In genomic region chr7:64164997-64165396, GRCm38 (mm10) we compare ENCODE assay signal across 8 mouse cellular contexts. TPM values are rescaled to one million over a fixed set of nuclear protein-coding genes. Genes with fewer than 3 reads are reported as not detected.
DNase-seq lines count a peak whose midpoint lies in the region; ATAC-seq and TF ChIP-seq lines count a peak whose summit lies in the region.

No protein-coding gene starts in this region.

- H3K79me2 ChIP-seq in liver, adult 2 months (ENCODE audit: control insufficient read depth, insufficient read depth, low read length) = no peaks in the 10 kb centered on the region

- no peak overlapping the region for H3K4me2 ChIP-seq in liver, embryonic 12.5 days

- no peak for ATAC-seq in liver, embryonic 12.5 days
- ATAC-seq in granulocyte monocyte progenitor cell, adult 5-6 weeks (replicated peaks; ENCODE audit: poor library complexity, severe bottlenecking) = peak; percentile 71

- no peak overlapping the region for H3K4me3 ChIP-seq in liver, adult 2 months (ENCODE audit: insufficient read depth, low read depth, low read length)
- H3K4me3 ChIP-seq in liver, embryonic 12.5 days = no peak overlapping the region
- H3K4me3 ChIP-seq in cerebellum, adult 2 months (replicated peaks; ENCODE audit: insufficient read depth, low read depth, low read length) = no peak overlapping the region

- no peak overlapping the region for H3K27ac ChIP-seq in liver, adult 2 months (replicated peaks; ENCODE audit: insufficient read depth, low read depth, low read length)
- H3K27ac ChIP-seq in liver, embryonic 12.5 days = no peak overlapping the region
- no peak overlapping the region for H3K27ac ChIP-seq in cerebellum, adult 2 months (ENCODE audit: insufficient read depth, low read length)

- H3K9me3 ChIP-seq in liver, embryonic 12.5 days (replicated peaks) = no peaks in the 10 kb centered on the region

- peak; percentile 35 for DNase-seq in liver, adult 2 months (ENCODE audit: extremely low read depth, low read depth, low spot score)
- DNase-seq in Muller cell, postnatal 12 days (ENCODE audit: inconsistent ontology term) = peak; percentile 52
- DNase-seq in cerebellum, adult 2 months = peak; percentile 59 to 66
- peak; percentile 60 to 68 for DNase-seq in left cerebral cortex, adult 18-20 months (ENCODE audit: low spot score in 2 of 2)
- DNase-seq in retina, postnatal 1 day = peak; percentile 46
- DNase-seq in natural killer cell, adult 2 months (ENCODE audit: low spot score in 2 of 2) = no peak

- peaks cover 5% of the 10 kb centered on the region; the same call in 1 of the 2 replicates for H3K4me1 ChIP-seq in liver, adult 2 months (ENCODE audit: control insufficient read depth, insufficient read depth, low read length)
- no peaks in the 10 kb centered on the region for H3K4me1 ChIP-seq in liver, embryonic 12.5 days
- H3K4me1 ChIP-seq in cerebellum, adult 2 months (ENCODE audit: control insufficient read depth, insufficient read depth, low read length) = peaks cover 11% of the 10 kb centered on the region

- H3K27me3 ChIP-seq in liver, adult 2 months (ENCODE audit: control insufficient read depth, insufficient read depth, low read length) = no peaks in the 10 kb centered on the region
- H3K27me3 ChIP-seq in liver, embryonic 12.5 days (replicated peaks) = no peaks in the 10 kb centered on the region
- no peaks in the 10 kb centered on the region for H3K27me3 ChIP-seq in cerebellum, adult 2 months (ENCODE audit: control insufficient read depth, insufficient read depth, low read length)

- 53% methylated on average over 3 of the region's 3 CpGs for WGBS in liver, adult 2 months
- 51% methylated on average over 3 of the region's 3 CpGs for WGBS in liver, embryonic 12.5 days (ENCODE audit: insufficient replicate concordance)
- 35% methylated on average over 3 of the region's 3 CpGs for WGBS in cerebellum, adult 2 months

- H3K36me3 ChIP-seq in liver, adult 2 months (ENCODE audit: control insufficient read depth, insufficient read depth, low read length) = no peaks in the 10 kb centered on the region
- H3K36me3 ChIP-seq in liver, embryonic 12.5 days = no peaks in the 10 kb centered on the region

- no peak for TF ChIP-seq POLR2A in liver, adult 2 months (IDR thresholded peaks at IDR 0.05; ENCODE audit: extremely low read depth, insufficient read depth, low read length)
- TF ChIP-seq POLR2A in cerebellum, adult 2 months (IDR thresholded peaks at IDR 0.05; ENCODE audit: borderline replicate concordance, insufficient read depth, low read length) = no peak

- TF ChIP-seq CTCF in liver, adult 2 months (IDR thresholded peaks at IDR 0.05; ENCODE audit: low read depth, low read length) = peak; percentile 95
- TF ChIP-seq CTCF in cerebellum, adult 2 months (IDR thresholded peaks at IDR 0.05; ENCODE audit: borderline replicate concordance, insufficient read depth, low read depth, low read length) = peak; percentile 76

- H3K9ac ChIP-seq in liver, adult 2 months (ENCODE audit: low read depth, low read length) = no peak overlapping the region
- H3K9ac ChIP-seq in liver, embryonic 12.5 days = no peak overlapping the region

RNA-seq across cellular contexts. Expression of gene Trpm1, which starts 11.4 kb away (rescaled TPM):
- total RNA-seq in liver, adult 2 months (2014; rRNA removed) = 0.60 TPM in 1 of 2 replicates, not detected in the other
- polyA plus RNA-seq in liver, adult 2 months (2012; rRNA removed) = 0.04 and 0.29 TPM in 2 replicates
- not detected in 2 replicates for polyA plus RNA-seq in liver, embryonic 12.5 days (2016; fragmentation: Nextera tagmentation; extraction: Ambion mirVana)
- polyA plus RNA-seq in cerebellum, adult 2 months (2012; rRNA removed) = 0.03 TPM in 1 of 2 replicates, not detected in the other
- not detected in 2 replicates for total RNA-seq in granulocyte monocyte progenitor cell, adult 5-6 weeks (2014; fragmentation: Nextera tagmentation)
- total RNA-seq in granulocyte monocyte progenitor cell, adult 5-6 weeks (2017) = not detected in 2 replicates
- total RNA-seq in left cerebral cortex, adult 18-20 months (2021) = under 1 TPM; 0.37 to 0.84 TPM

Comparison
In these comparisons a context has a peak if more than half of its experiments do, and no peak if none do; other contexts are left out.
1. DNase-seq: peak in liver, adult 2 months (single experiment), Muller cell, postnatal 12 days (single experiment), cerebellum, adult 2 months (2 of 2), left cerebral cortex, adult 18-20 months (2 of 2) and retina, postnatal 1 day (single experiment); none in natural killer cell, adult 2 months (0 of 2).